11 mouse cellular contexts compared by ENCODE assay signal in the genomic region with DNA sequence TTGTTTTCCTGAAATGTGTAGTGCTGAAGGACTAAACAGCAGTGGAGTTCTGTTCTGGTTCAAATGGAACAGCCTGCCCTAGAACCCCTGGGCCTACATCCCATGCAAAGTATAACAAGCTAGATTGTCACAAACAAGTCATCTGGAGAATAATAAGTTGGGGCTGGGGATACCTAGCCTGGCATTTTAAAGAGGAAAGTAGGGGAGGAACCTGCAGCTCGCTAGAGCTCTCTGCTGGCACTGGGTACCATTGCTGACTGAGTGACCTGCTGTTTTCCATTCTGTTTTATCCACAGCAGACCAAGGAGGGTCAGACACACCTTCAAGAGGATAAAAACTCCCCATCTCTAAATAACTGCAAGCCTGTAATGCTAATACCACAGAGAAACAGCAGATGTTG. TPM values are rescaled to one million over a fixed set of nuclear protein-coding genes. Genes with fewer than 3 reads are reported as not detected.
DNase-seq lines count a peak whose midpoint lies in the region; ATAC-seq lines count a peak whose summit lies in the region.
"Had no signal": no experiment of that assay in that cellular context is flagged by ENCODE, and none has a peak within 500 bp of the region (broad histone marks: within the 10 kb centered on the region; RNA-seq: fewer than 3 reads in every experiment).

No protein-coding gene starts in this region.

- H3K27ac ChIP-seq in kidney, embryonic 14.5 days (ENCODE audit: low read depth, low read length) = no peak overlapping the region
- H3K27ac ChIP-seq: liver, embryonic 15.5 days; neural tube, embryonic 12.5 days had no signal

- H3K9me3 ChIP-seq in kidney, embryonic 14.5 days (ENCODE audit: control insufficient read depth, low read length) = no peaks in the 10 kb centered on the region
- H3K9me3 ChIP-seq: liver, embryonic 15.5 days; neural tube, embryonic 12.5 days had no signal

- no peak overlapping the region for H3K9ac ChIP-seq in kidney, embryonic 14.5 days (ENCODE audit: low read depth, low read length)
- H3K9ac ChIP-seq: liver, embryonic 15.5 days; neural tube, embryonic 12.5 days had no signal

- H3K4me3 ChIP-seq in kidney, embryonic 14.5 days (ENCODE audit: low read length) = no peak overlapping the region
- H3K4me3 ChIP-seq: liver, embryonic 15.5 days; neural tube, embryonic 12.5 days had no signal

- no peak for ATAC-seq in kidney, embryonic 14.5 days (ENCODE audit: low FRiP score, low TSS enrichment)
- ATAC-seq: hindbrain, embryonic 16.5 days had no signal

- H3K36me3 ChIP-seq in kidney, embryonic 14.5 days (ENCODE audit: control insufficient read depth, insufficient read depth, low read length) = no peaks in the 10 kb centered on the region
- H3K36me3 ChIP-seq: liver, embryonic 15.5 days; neural tube, embryonic 12.5 days had no signal

- H3K27me3 ChIP-seq in kidney, embryonic 14.5 days (ENCODE audit: control insufficient read depth, insufficient read depth, low read length) = no peaks in the 10 kb centered on the region
- H3K27me3 ChIP-seq: liver, embryonic 15.5 days; neural tube, embryonic 12.5 days had no signal

- H3K4me2 ChIP-seq in kidney, embryonic 14.5 days (replicated peaks; ENCODE audit: low read depth, low read length) = no peak overlapping the region
- H3K4me2 ChIP-seq: liver, embryonic 15.5 days; midbrain, embryonic 11.5 days; neural tube, embryonic 12.5 days had no signal

- peak; percentile 36 for DNase-seq in kidney, postnatal 10 days
- DNase-seq in right cerebral cortex, postnatal 14 days = peak; percentile 30
- DNase-seq in right cerebral cortex, postnatal 10 days (ENCODE audit: low spot score in 2 of 2) = no peak
- DNase-seq in MN1 (ENCODE audit: low spot score) = peak; percentile 59
- DNase-seq in layer of hippocampus, adult 8-10 months (ENCODE audit: low spot score in 2 of 2) = peak; percentile 20 to 37
- DNase-seq in testis, postnatal 10 days (ENCODE audit: low spot score) = no peak

- no peaks in the 10 kb centered on the region; the same call in 1 of the 2 replicates for H3K4me1 ChIP-seq in kidney, embryonic 14.5 days (ENCODE audit: control insufficient read depth, insufficient read depth, low read length)

- 43% methylated on average over 1 of the region's 1 CpGs for WGBS in kidney, embryonic 14.5 days

RNA-seq across cellular contexts. Expression of gene Oscp1, which starts 4.5 kb away (rescaled TPM):
- polyA plus RNA-seq in kidney, embryonic 14.5 days (2014; fragmentation: Nextera tagmentation; extraction: Ambion mirVana) = 17.7 and 19.6 TPM in 2 replicates
- 10 to 100 TPM; 45.2 to 63.6 (median 50.8) TPM for total RNA-seq in layer of hippocampus, adult 8-10 months (2022)

RNA-seq across cellular contexts. Expression of gene Mrps15, which starts 16.1 kb away (rescaled TPM):
- 154 and 177 TPM in 2 replicates for polyA plus RNA-seq in kidney, embryonic 14.5 days (2014; fragmentation: Nextera tagmentation; extraction: Ambion mirVana)
- total RNA-seq in layer of hippocampus, adult 8-10 months (2022) = 10 to 100 TPM; 42.2 to 55.3 (median 46.5) TPM

RNA-seq across cellular contexts. Expression of gene Lsm10, which starts 33.6 kb away (rescaled TPM):
- 47.3 and 52.4 TPM in 2 replicates for polyA plus RNA-seq in kidney, embryonic 14.5 days (2014; fragmentation: Nextera tagmentation; extraction: Ambion mirVana)
- total RNA-seq in layer of hippocampus, adult 8-10 months (2022) = 10 to 100 TPM; 14.3 to 17.5 (median 16.1) TPM

RNA-seq across cellular contexts. Expression of gene Csf3r, which starts 38.5 kb away (rescaled TPM):
- 0.61 and 1.2 TPM in 2 replicates for polyA plus RNA-seq in kidney, embryonic 14.5 days (2014; fragmentation: Nextera tagmentation; extraction: Ambion mirVana)
- total RNA-seq in layer of hippocampus, adult 8-10 months (2022) = 10 to 100 TPM in 2 of 4 experiments, 1 to 10 TPM in 2; 6.2 to 42.2 (median 23.2) TPM

RNA-seq across cellular contexts. Expression of gene Stk40, which starts 40.9 kb away (rescaled TPM):
- 19.1 and 24.9 TPM in 2 replicates for polyA plus RNA-seq in kidney, embryonic 14.5 days (2014; fragmentation: Nextera tagmentation; extraction: Ambion mirVana)
- 10 to 100 TPM; 25.4 to 36.5 (median 31.1) TPM for total RNA-seq in layer of hippocampus, adult 8-10 months (2022)

Comparison
In these comparisons a context has a peak if more than half of its experiments do, and no peak if none do; other contexts are left out.
1. DNase-seq: peak in kidney, postnatal 10 days (single experiment), right cerebral cortex, postnatal 14 days (single experiment), MN1 (single experiment) and layer of hippocampus, adult 8-10 months (2 of 2); none in right cerebral cortex, postnatal 10 days (0 of 2) and testis, postnatal 10 days (single experiment).